Mouse (Mus musculus) midbrain, postnatal 0 days (tissue): ENCODE measurements around the gene Apobr. TPM values are rescaled to one million over a fixed set of nuclear protein-coding genes. Genes with fewer than 3 reads are reported as not detected.

Experiments used
- ATAC-seq: fragments of 200-750 bp; cut with Nextera tagmentation; 2 replicates; pipeline ENCODE4 v1.8.0; 2017; ENCODE audit warnings: moderate number of reproducible peaks, mild to moderate bottlenecking, moderate TSS enrichment, moderate library complexity; ENCODE audit not compliant: low FRiP score
- DNase-seq: peaks from one replicate; pipeline ENCODE4 v3.0.0-alpha.2; 2015; ENCODE audit warnings: low spot score
- H3K27ac ChIP-seq: fragments of 300-500 bp; sonication (generic); 2 replicates; pipeline ENCODE4 v1.5.1; 2014; ENCODE audit warnings: low read depth, mild to moderate bottlenecking, low read length, mixed read lengths
- H3K27me3 ChIP-seq: fragments of 300-500 bp; sonication (generic); 2 replicates; pipeline ENCODE4 v1.6.1; 2014; ENCODE audit warnings: low read length, control low read depth, mixed read lengths; ENCODE audit not compliant: insufficient read depth
- H3K36me3 ChIP-seq: fragments of 300-500 bp; sonication (generic); 2 replicates; pipeline ENCODE4 v1.6.1; 2014; ENCODE audit warnings: low read length, control low read depth, mixed read lengths; ENCODE audit not compliant: insufficient read depth
- H3K4me1 ChIP-seq: fragments of 300-500 bp; sonication (generic); 2 replicates; pipeline ENCODE4 v1.6.1; 2014; ENCODE audit warnings: mild to moderate bottlenecking, control low read depth, antibody characterized with exemption, low read length, mixed read lengths; ENCODE audit not compliant: insufficient read depth
- H3K4me2 ChIP-seq: fragments of 300-500 bp; sonication (generic); 2 replicates; pipeline ENCODE4 v1.6.1; 2014; ENCODE audit warnings: low read depth, mild to moderate bottlenecking, low read length, mixed read lengths; ENCODE audit not compliant: poor library complexity, severe bottlenecking
- H3K4me3 ChIP-seq: fragments of 300-500 bp; sonication (generic); 2 replicates; pipeline ENCODE4 v1.5.1; 2014; ENCODE audit warnings: low read depth, mild to moderate bottlenecking, low read length, moderate library complexity
- H3K9ac ChIP-seq: fragments of 300-500 bp; sonication (generic); replicated peaks from 2 replicates; pipeline ENCODE4 v1.6.1; 2014; ENCODE audit warnings: mild to moderate bottlenecking, low read length, moderate library complexity, mixed read lengths; ENCODE audit not compliant: poor library complexity, severe bottlenecking
- H3K9me3 ChIP-seq: fragments of 300-500 bp; sonication (generic); 2 replicates; pipeline ENCODE4 v1.6.1; 2016; ENCODE audit warnings: low read length, control low read depth
- CTCF ChIP-seq: IDR thresholded peaks from 2 replicates; pipeline ENCODE4 v1.5.1; 2016; ENCODE audit warnings: antibody characterized with exemption, mild to moderate bottlenecking
- WGBS: fragments of 180-500 bp; shearing (Covaris S2); extraction: QIAGEN DNeasy Blood & Tissue Kit; methylation state at CpG from one replicate; pipeline ENCODE4 v1.1.7; 2014; 5-methylcytosine and 5-hydroxymethylcytosine counted together
- polyA plus RNA-seq: library from polyadenylated mRNA; unstranded; fragments of >200 nt; fragmentation: Nextera tagmentation; extraction: Ambion mirVana; gene quantifications from 2 replicates; pipeline ENCODE4 v1.2.1, GENCODE M21; 2015
- total RNA-seq: library from RNA; depleted of rRNA; stranded (reverse); fragments of >200 nt; gene quantifications from 2 replicates; pipeline ENCODE4 v1.2.3, GENCODE M21; 2014

Gene Apobr
- total and polyA plus RNA-seq, 2 experiments from 2014 or later, result 0.58 TPM; not detected in 1

- no peak for ATAC-seq
- Histone ChIP-seq H3K36me3 (peaks cover 12% of the 10 kb centered on the region; the same call in 1 of the 2 replicates), H3K4me3 (no peak overlapping the region), H3K9me3 (no peaks in the 10 kb centered on the region), H3K27ac (no peak overlapping the region), H3K4me2 (no peak overlapping the region), H3K27me3 (no peaks in the 10 kb centered on the region; the same call in 1 of the 2 replicates), H3K9ac (no peak overlapping the region), H3K4me1 (no peaks in the 10 kb centered on the region)
- WGBS, result 77% methylated on average over 6 of the region's 6 CpGs
- no peak for TF ChIP-seq CTCF
- no peak for DNase-seq
Observed at GRCm38 (mm10) chr7:126581661-126582060, 3.1 kb upstream of the Apobr start.

- H3K4me2 ChIP-seq, result peak overlapping the region; percentile 83
- ATAC-seq, result peak; percentile 38
- H3K4me3 ChIP-seq, result peak overlapping the region; percentile 55
- TF ChIP-seq CTCF, result no peak
- H3K27ac ChIP-seq, result 0 out of 2 replicates have a peak overlapping the region, but pooled peaks have one; percentile 67
- H3K4me1 ChIP-seq, result no peaks in the 10 kb centered on the region
- DNase-seq, result peak; percentile 15
- WGBS, result 4% methylated on average over 20 of the region's 20 CpGs
- H3K9ac ChIP-seq, result peak overlapping the region; percentile 54
- no peaks in the 10 kb centered on the region for H3K9me3 ChIP-seq
- H3K36me3 ChIP-seq, result 0 out of 2 replicates have a peak, but pooled peaks cover 5% of the 10 kb centered on the region
- H3K27me3 ChIP-seq, result no peaks in the 10 kb centered on the region; the same call in 1 of the 2 replicates
Observed at GRCm38 (mm10) chr7:126582759-126583158, 2.0 kb upstream of the Apobr start.

- peak; percentile 83 for ATAC-seq
- DNase-seq, result peak; percentile 95
- under 1% methylated on average over 22 of the region's 22 CpGs for WGBS
- Histone ChIP-seq H3K36me3 (0 out of 2 replicates have a peak, but pooled peaks cover 5% of the 10 kb centered on the region), H3K4me1 (no peaks in the 10 kb centered on the region), H3K27me3 (no peaks in the 10 kb centered on the region; the same call in 1 of the 2 replicates), H3K27ac (peak overlapping the region; percentile 67; the same call in 1 of the 2 replicates), H3K9me3 (no peaks in the 10 kb centered on the region), H3K4me2 (peak overlapping the region; percentile 83), H3K9ac (peak overlapping the region; percentile 54), H3K4me3 (peak overlapping the region; percentile 55)
- TF ChIP-seq CTCF, result no peak
Observed at GRCm38 (mm10) chr7:126583251-126583709, 1.5 kb upstream of the Apobr start.

- peak overlapping the region; percentile 67; the same call in 1 of the 2 replicates for H3K27ac ChIP-seq
- H3K4me2 ChIP-seq, result peak overlapping the region; percentile 83
- DNase-seq (no peak), ATAC-seq (no peak)
- WGBS, result 62% methylated on average over 6 of the region's 6 CpGs
- H3K9me3 ChIP-seq, result no peaks in the 10 kb centered on the region
- no peaks in the 10 kb centered on the region; the same call in 1 of the 2 replicates for H3K27me3 ChIP-seq
- TF ChIP-seq CTCF, result no peak
- H3K4me3 ChIP-seq, result peak overlapping the region; percentile 55
- H3K4me1 ChIP-seq, result no peaks in the 10 kb centered on the region
- H3K9ac ChIP-seq, result peak overlapping the region; percentile 33
- H3K36me3 ChIP-seq, result 0 out of 2 replicates have a peak, but pooled peaks cover 2% of the 10 kb centered on the region
Observed at GRCm38 (mm10) chr7:126583761-126584160, 981 bp upstream of the Apobr start.

GRCm38 (mm10) chr7:126585717-126586116 lies 975 bp downstream of the Apobr start, which contains the start of gene Cln3:
Gene Cln3, minus strand, starts transcription at chr7:126585817.
- Histone ChIP-seq H3K36me3 (no peaks in the 10 kb centered on the region), H3K4me1 (no peaks in the 10 kb centered on the region), H3K4me3 (no peak within 1 kb of the TSS), H3K9ac (no peak within 1 kb of the TSS), H3K9me3 (no peaks in the 10 kb centered on the region), H3K4me2 (no peak within 1 kb of the TSS), H3K27me3 (no peaks in the 10 kb centered on the region; the same call in 1 of the 2 replicates), H3K27ac (no peak within 1 kb of the TSS)
- WGBS, result 73% methylated on average over 6 of the region's 6 CpGs
- DNase-seq, result no peak
- no peak for ATAC-seq
- TF ChIP-seq CTCF, result no peak

- Histone ChIP-seq H3K4me1 (no peaks in the 10 kb centered on the region), H3K9ac (no peak overlapping the region), H3K36me3 (no peaks in the 10 kb centered on the region), H3K4me2 (no peak overlapping the region), H3K27me3 (no peaks in the 10 kb centered on the region; the same call in 1 of the 2 replicates), H3K4me3 (no peak overlapping the region), H3K27ac (no peak overlapping the region), H3K9me3 (no peaks in the 10 kb centered on the region)
- DNase-seq, result no peak
- TF ChIP-seq CTCF, result no peak
- WGBS, result 67% methylated on average over 8 of the region's 8 CpGs
- no peak for ATAC-seq
Observed at GRCm38 (mm10) chr7:126586839-126587238, 2.1 kb downstream of the Apobr start.
